In genomic region chr7:102137464-102137863, GRCm38 (mm10) we compare ENCODE assay signal across 8 mouse cellular contexts. TPM values are rescaled to one million over a fixed set of nuclear protein-coding genes. Genes with fewer than 3 reads are reported as not detected.
A peak's percentile ranks its signal among the peaks of the same experiment; 100 is the strongest.
DNase-seq lines count a peak whose midpoint lies in the region; ATAC-seq lines count a peak whose summit lies in the region.

No protein-coding gene starts in this region.

- WGBS in forebrain, embryonic 14.5 days = 84% methylated on average over 1 of the region's 1 CpGs
- WGBS in forebrain, embryonic 13.5 days = 94% methylated on average over 1 of the region's 1 CpGs

- H3K4me2 ChIP-seq in forebrain, embryonic 14.5 days (ENCODE audit: low read length) = no peak overlapping the region
- no peak overlapping the region for H3K4me2 ChIP-seq in forebrain, embryonic 13.5 days

- H3K4me1 ChIP-seq in forebrain, embryonic 14.5 days (ENCODE audit: control insufficient read depth, insufficient read depth, low read length) = no peaks in the 10 kb centered on the region
- no peaks in the 10 kb centered on the region for H3K4me1 ChIP-seq in forebrain, embryonic 13.5 days

- no peak overlapping the region for H3K27ac ChIP-seq in forebrain, embryonic 14.5 days (ENCODE audit: low read depth, low read length)
- no peak overlapping the region for H3K27ac ChIP-seq in forebrain, embryonic 13.5 days

- peaks cover 79% of the 10 kb centered on the region for H3K36me3 ChIP-seq in forebrain, embryonic 14.5 days (ENCODE audit: control insufficient read depth, insufficient read depth, low read length)
- H3K36me3 ChIP-seq in forebrain, embryonic 13.5 days (ENCODE audit: poor library complexity, severe bottlenecking) = peaks cover 85% of the 10 kb centered on the region

- no peak overlapping the region for H3K4me3 ChIP-seq in forebrain, embryonic 14.5 days (ENCODE audit: low read depth, low read length)
- no peak overlapping the region for H3K4me3 ChIP-seq in forebrain, embryonic 13.5 days

- no peaks in the 10 kb centered on the region for H3K9me3 ChIP-seq in forebrain, embryonic 14.5 days (replicated peaks; ENCODE audit: control insufficient read depth, low read length)
- no peaks in the 10 kb centered on the region for H3K9me3 ChIP-seq in forebrain, embryonic 13.5 days (replicated peaks)

- no peaks in the 10 kb centered on the region for H3K27me3 ChIP-seq in forebrain, embryonic 14.5 days (replicated peaks; ENCODE audit: control insufficient read depth, insufficient read depth, low read length)
- H3K27me3 ChIP-seq in forebrain, embryonic 13.5 days = no peaks in the 10 kb centered on the region

- DNase-seq in forebrain, embryonic 14.5 days (ENCODE audit: low spot score) = peak; percentile 44
- DNase-seq in right cerebral cortex, postnatal 14 days = peak; percentile 27
- DNase-seq in right cerebral cortex, adult 2 months (ENCODE audit: low spot score in 2 of 2) = no peak
- DNase-seq in embryo, embryonic 10 days (ENCODE audit: low spot score) = peak; percentile 73
- DNase-seq in lung, postnatal 10 days = peak; percentile 49
- peak; percentile 41 to 50 for DNase-seq in thymus, postnatal 36 days
- no peak for DNase-seq in frontal cortex, postnatal 10 days (ENCODE audit: low spot score in 2 of 2)

- H3K9ac ChIP-seq in forebrain, embryonic 14.5 days (ENCODE audit: low read length) = no peak overlapping the region
- no peak overlapping the region for H3K9ac ChIP-seq in forebrain, embryonic 13.5 days

- ATAC-seq in forebrain, embryonic 14.5 days = no peak
- ATAC-seq in forebrain, embryonic 13.5 days = no peak

RNA-seq across cellular contexts. Expression of gene Chrna10, which starts 20.8 kb away (rescaled TPM):
- polyA plus RNA-seq in forebrain, embryonic 14.5 days (2014; fragmentation: Nextera tagmentation; extraction: Ambion mirVana) = not detected in 2 replicates
- not detected in 2 replicates for polyA plus RNA-seq in forebrain, embryonic 13.5 days (2015; fragmentation: Nextera tagmentation; extraction: Ambion mirVana)

RNA-seq across cellular contexts. Expression of gene Art5, which starts 28.2 kb away (rescaled TPM):
- 0.98 and 1.0 TPM in 2 replicates for polyA plus RNA-seq in forebrain, embryonic 14.5 days (2014; fragmentation: Nextera tagmentation; extraction: Ambion mirVana)
- 1.3 and 1.7 TPM in 2 replicates for polyA plus RNA-seq in forebrain, embryonic 13.5 days (2015; fragmentation: Nextera tagmentation; extraction: Ambion mirVana)

RNA-seq across cellular contexts. Expression of gene Art1, which starts 35.9 kb away (rescaled TPM):
- 0.30 and 0.56 TPM in 2 replicates for polyA plus RNA-seq in forebrain, embryonic 14.5 days (2014; fragmentation: Nextera tagmentation; extraction: Ambion mirVana)
- polyA plus RNA-seq in forebrain, embryonic 13.5 days (2015; fragmentation: Nextera tagmentation; extraction: Ambion mirVana) = 0.23 and 0.53 TPM in 2 replicates

RNA-seq across cellular contexts. Expression of gene Trpc2, which starts 54.5 kb away (rescaled TPM):
- not detected in 2 replicates for polyA plus RNA-seq in forebrain, embryonic 14.5 days (2014; fragmentation: Nextera tagmentation; extraction: Ambion mirVana)
- polyA plus RNA-seq in forebrain, embryonic 13.5 days (2015; fragmentation: Nextera tagmentation; extraction: Ambion mirVana) = not detected in 2 replicates

Comparison
In these comparisons a context has a peak if more than half of its experiments do, and no peak if none do; other contexts are left out.
1. DNase-seq: peak in forebrain, embryonic 14.5 days (single experiment), right cerebral cortex, postnatal 14 days (single experiment), embryo, embryonic 10 days (single experiment), lung, postnatal 10 days (single experiment) and thymus, postnatal 36 days (2 of 2); none in right cerebral cortex, adult 2 months (0 of 2) and frontal cortex, postnatal 10 days (0 of 2).